Mouse (Mus musculus) cerebellum, adult 2 months (tissue): Measurements from ENCODE around the gene Galm. TPM values are rescaled to one million over a fixed set of nuclear protein-coding genes. Genes with fewer than 3 reads are reported as not detected.

Source experiments
- DNase-seq, 2 experiments: peaks; one replicate each; pipeline ENCODE4 v3.0.0; 2021
- H3K27ac ChIP-seq: fragments of 200-500 bp; 2 replicates; pipeline ENCODE4 v1.5.1; 2012; ENCODE audit warnings: low read length, control low read depth, inconsistent platforms; ENCODE audit not compliant: insufficient read depth
- H3K27me3 ChIP-seq: fragments of 200-500 bp; 2 replicates; pipeline ENCODE4 v1.6.1; 2012; ENCODE audit warnings: inconsistent platforms, mild to moderate bottlenecking, low read length, moderate library complexity; ENCODE audit not compliant: control insufficient read depth, insufficient read depth
- H3K4me1 ChIP-seq: fragments of 200-500 bp; 2 replicates; pipeline ENCODE4 v1.6.1; 2011; ENCODE audit warnings: low read length; ENCODE audit not compliant: control insufficient read depth, insufficient read depth
- H3K4me3 ChIP-seq: fragments of 200-500 bp; replicated peaks from 2 replicates; pipeline ENCODE3; 2011; ENCODE audit warnings: mild to moderate bottlenecking, low read depth, low read length, control low read depth; ENCODE audit not compliant: insufficient read depth
- CTCF ChIP-seq: fragments of 200-500 bp; IDR thresholded peaks from 2 replicates; pipeline ENCODE4 v1.5.1; 2011; ENCODE audit warnings: low read depth, mild to moderate bottlenecking, control low read depth, low read length, moderate library complexity, borderline replicate concordance; ENCODE audit not compliant: insufficient read depth
- POLR2A ChIP-seq: fragments of 200-500 bp; IDR thresholded peaks from 2 replicates; pipeline ENCODE4 v1.6.1; 2011; ENCODE audit warnings: low read length, control low read depth, borderline replicate concordance; ENCODE audit not compliant: insufficient read depth
- WGBS: fragments of 180-500 bp; shearing (Covaris S2); methylation state at CpG from one replicate; pipeline ENCODE4 v1.1.7; 2018; 5-methylcytosine and 5-hydroxymethylcytosine counted together
- polyA plus RNA-seq: library from polyadenylated mRNA; depleted of rRNA; stranded (reverse); fragments of >200 nt; gene quantifications from 2 replicates; pipeline ENCODE4 v1.2.3, GENCODE M21; 2012

Gene Galm
- polyA plus RNA-seq, 1 experiment, result 3.4 TPM

DNA sequence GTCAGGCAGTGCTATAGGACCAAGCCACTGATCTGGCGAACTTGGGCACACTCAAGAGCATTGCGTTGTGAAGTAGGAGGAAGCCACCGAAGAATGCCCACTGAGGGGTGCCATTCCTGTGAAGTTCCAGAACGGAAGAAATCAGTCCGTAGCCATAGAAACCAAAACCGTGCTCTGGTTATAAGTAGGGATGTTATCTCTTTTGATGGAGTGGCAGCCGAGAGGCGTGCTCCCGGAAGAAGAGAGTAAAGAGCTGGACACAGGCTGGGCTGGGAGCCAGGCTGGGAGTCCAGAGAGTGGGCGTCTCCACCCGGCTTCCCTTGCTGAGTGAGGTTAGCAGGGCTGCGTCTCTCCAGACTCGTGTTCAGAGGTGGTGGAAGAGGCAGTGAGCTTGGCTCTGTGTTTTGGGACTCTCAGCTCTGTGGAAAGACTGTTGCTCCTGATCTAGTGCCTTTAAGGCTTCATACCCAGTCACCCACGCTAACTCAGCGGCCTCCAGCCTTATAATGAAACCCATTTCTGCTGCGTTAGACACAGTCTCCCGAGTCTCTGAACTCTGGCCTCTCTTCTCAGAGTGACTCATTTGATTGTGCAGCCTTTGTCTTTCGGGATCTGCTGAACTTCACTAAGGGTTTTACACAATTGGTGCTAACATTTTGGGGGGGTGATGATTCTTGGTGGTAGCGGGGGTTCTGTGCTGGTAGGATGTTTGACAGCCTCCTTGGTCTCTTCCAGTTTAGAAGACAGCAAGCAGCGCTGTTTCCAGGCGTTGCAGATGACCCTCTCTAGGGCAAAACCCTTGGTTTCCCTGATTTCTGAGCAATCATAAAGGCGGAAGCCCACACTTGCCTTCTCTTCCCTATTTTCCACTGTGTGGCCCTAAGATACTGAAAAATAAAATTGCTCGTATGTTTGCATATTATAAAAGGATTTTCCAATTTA, 21.1 kb downstream of the Galm start:
- H3K27ac ChIP-seq, result no peak overlapping the region
- no peak for TF ChIP-seq CTCF
- TF ChIP-seq POLR2A, result no peak
- peaks cover 6% of the 10 kb centered on the region for H3K4me1 ChIP-seq
- WGBS, result 25% methylated on average over 23 of the region's 23 CpGs
- DNase-seq, result peak in 1 of 2 experiments; percentile 33
- H3K4me3 ChIP-seq, result peak overlapping the region; percentile 43
- no peaks in the 10 kb centered on the region for H3K27me3 ChIP-seq

- Histone ChIP-seq H3K4me1 (peaks cover 6% of the 10 kb centered on the region), H3K27me3 (no peaks in the 10 kb centered on the region), H3K4me3 (no peak overlapping the region), H3K27ac (no peak overlapping the region)
- WGBS, result 78% methylated on average over 6 of the region's 6 CpGs
- no peak for TF ChIP-seq POLR2A
- no peak for TF ChIP-seq CTCF
- no peak for DNase-seq
Measured at GRCm38 (mm10) chr17:80148995-80149388, 21.7 kb downstream of the Galm start.

DNA sequence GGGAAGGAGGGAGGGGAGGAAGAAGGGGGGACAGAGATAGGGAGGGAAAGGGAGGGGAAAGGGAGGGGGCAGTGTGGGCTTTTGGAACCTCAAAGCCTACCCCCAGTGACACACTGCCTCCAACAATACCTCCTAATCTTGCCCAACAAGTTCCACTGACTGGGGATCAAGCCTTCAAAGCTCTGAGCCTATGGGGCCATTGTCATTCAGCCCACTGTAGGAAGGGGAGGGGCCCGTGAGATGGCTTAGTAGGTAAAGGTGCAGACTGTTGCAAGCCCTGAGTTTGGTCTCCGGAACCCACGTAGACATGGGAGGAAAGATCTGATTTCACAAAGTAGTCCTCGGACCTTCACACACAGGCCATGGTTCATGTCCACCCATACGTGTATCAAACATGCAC, 24.1 kb downstream of the Galm start:
- no peak for DNase-seq
- TF ChIP-seq POLR2A, result no peak
- Histone ChIP-seq H3K27ac (no peak overlapping the region), H3K4me1 (peaks cover 6% of the 10 kb centered on the region), H3K4me3 (no peak overlapping the region), H3K27me3 (no peaks in the 10 kb centered on the region)
- 57% methylated on average over 5 of the region's 5 CpGs for WGBS

DNA sequence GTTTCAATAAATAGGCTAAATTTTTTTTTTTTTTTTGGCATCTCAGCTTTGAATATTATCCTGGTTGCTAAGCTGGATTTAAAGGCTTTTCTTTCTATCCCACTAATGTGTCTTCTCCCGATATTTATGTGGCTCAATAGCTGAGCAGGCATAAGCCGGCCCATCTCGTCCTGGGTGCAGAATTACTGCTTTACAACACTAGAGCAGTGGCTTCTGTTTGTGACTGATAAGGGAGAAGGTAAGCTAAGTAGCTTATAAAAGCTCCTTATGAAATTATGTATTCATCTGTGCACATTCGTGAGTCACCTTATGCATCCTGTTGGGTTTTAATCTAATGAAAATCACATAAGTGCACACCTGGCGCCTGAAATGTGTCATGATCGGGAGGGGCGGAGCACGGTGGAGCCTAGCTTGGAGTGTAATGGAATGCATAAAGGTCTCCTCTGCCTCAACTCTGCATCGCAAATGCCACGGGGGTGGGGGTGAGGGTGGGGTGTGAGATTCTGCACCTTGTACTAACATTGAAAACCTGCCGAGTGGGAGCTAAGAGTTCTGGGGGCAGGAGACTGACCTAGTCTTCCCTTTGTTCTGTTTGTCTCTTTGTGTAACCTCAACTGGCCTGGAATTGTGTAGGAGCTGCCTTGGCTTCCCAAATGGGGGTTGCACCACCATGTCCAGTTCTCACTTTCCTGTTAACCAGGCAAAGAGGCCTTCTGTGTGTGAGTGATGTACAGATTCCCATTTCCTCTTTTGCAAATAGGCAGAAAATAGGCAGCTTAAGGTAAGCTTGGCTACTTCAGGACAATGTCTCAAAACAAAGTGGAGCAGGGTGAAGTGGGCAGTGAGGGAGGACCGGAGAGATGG, 25.7 kb downstream of the Galm start:
- Histone ChIP-seq H3K4me1 (peaks cover 4% of the 10 kb centered on the region), H3K4me3 (no peak overlapping the region), H3K27ac (no peak overlapping the region), H3K27me3 (no peaks in the 10 kb centered on the region)
- TF ChIP-seq CTCF (no peak), POLR2A (no peak)
- no peak for DNase-seq
- WGBS, result 84% methylated on average over 12 of the region's 12 CpGs

DNA sequence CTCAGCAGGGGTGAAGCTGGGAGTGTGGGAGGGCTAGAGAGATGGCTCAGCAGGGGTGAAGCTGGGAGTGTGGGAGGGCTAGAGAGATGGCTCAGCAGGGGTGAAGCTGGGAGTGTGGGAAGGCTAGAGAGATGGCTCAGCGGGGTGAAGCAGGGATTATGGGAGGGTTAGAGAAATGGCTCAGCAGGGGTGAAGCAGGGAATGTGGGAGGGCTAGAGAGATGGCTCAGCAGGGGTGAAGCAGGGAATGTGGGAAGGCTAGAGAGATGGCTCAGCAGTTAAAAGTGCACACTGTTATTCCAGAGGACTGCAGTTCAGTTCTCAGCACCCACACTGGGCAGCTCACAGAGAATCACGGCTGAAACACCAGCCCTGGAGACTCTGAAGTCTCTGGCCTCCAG, 26.4 kb downstream of the Galm start:
- no peak overlapping the region for H3K4me3 ChIP-seq
- no peaks in the 10 kb centered on the region for H3K27me3 ChIP-seq
- TF ChIP-seq POLR2A (no peak), CTCF (no peak)
- WGBS, result 64% methylated on average over 2 of the region's 2 CpGs
- H3K4me1 ChIP-seq, result no peaks in the 10 kb centered on the region
- no peak for DNase-seq
- H3K27ac ChIP-seq, result no peak overlapping the region

GRCm38 (mm10) chr17:80156905-80157304, 29.6 kb downstream of the Galm start:
- WGBS, result 66% methylated on average over 8 of the region's 8 CpGs
- Histone ChIP-seq H3K27ac (no peak overlapping the region), H3K27me3 (no peaks in the 10 kb centered on the region), H3K4me1 (no peaks in the 10 kb centered on the region), H3K4me3 (no peak overlapping the region)
- DNase-seq, result no peak
- TF ChIP-seq CTCF (no peak), POLR2A (no peak)

GRCm38 (mm10) chr17:80157489-80157888, 30.2 kb downstream of the Galm start:
- TF ChIP-seq POLR2A, result no peak
- TF ChIP-seq CTCF, result no peak
- H3K27ac ChIP-seq, result no peak overlapping the region
- no peak overlapping the region for H3K4me3 ChIP-seq
- WGBS, result 95% methylated on average over 6 of the region's 6 CpGs
- no peak for DNase-seq
- no peaks in the 10 kb centered on the region for H3K4me1 ChIP-seq
- no peaks in the 10 kb centered on the region for H3K27me3 ChIP-seq
